8 mouse cellular contexts compared by ENCODE assay signal in the genomic region with DNA sequence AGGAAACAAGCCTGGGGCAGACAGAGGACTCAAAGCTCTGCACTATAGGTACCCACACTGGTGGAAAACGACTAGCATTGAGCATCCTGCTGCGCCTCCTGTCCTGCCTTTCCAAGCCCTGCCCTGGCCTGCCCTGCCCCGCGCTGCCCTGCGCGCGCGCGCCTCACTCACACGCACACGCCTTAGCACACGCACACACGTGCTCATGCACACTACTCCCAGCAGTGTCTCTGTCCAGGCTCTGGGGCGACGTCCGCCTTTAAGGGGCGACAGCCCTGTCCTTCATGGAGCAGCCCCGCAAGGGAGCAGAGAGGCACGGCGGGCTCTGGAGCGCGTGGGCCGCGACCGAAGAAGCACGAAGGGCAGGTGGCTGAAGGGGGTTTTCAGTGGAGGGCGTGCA. TPM values are rescaled to one million over a fixed set of nuclear protein-coding genes. Genes with fewer than 3 reads are reported as not detected.
A peak's percentile ranks its signal among the peaks of the same experiment; 100 is the strongest.
DNase-seq lines count a peak whose midpoint lies in the region; ATAC-seq and TF ChIP-seq lines count a peak whose summit lies in the region.

No protein-coding gene starts in this region.

- no peaks in the 10 kb centered on the region for H3K9me3 ChIP-seq in hindbrain, embryonic 13.5 days
- H3K9me3 ChIP-seq in midbrain, embryonic 11.5 days (ENCODE audit: control insufficient read depth, low read length) = no peaks in the 10 kb centered on the region

- H3K4me1 ChIP-seq in kidney, adult 2 months (ENCODE audit: control insufficient read depth, insufficient read depth, low read length) = no peaks in the 10 kb centered on the region
- peaks cover 65% of the 10 kb centered on the region for H3K4me1 ChIP-seq in hindbrain, embryonic 13.5 days (replicated peaks)
- H3K4me1 ChIP-seq in midbrain, embryonic 11.5 days (ENCODE audit: control insufficient read depth, insufficient read depth, low read length) = peaks cover 39% of the 10 kb centered on the region

- peak; percentile 39 for DNase-seq in kidney, adult 2 months
- no peak for DNase-seq in kidney, postnatal 14 days
- peak; percentile 59 for DNase-seq in embryo, embryonic 11 days
- DNase-seq in midbrain, embryonic 11.5 days (ENCODE audit: low spot score, missing footprints) = peak; percentile 95
- no peak for DNase-seq in gastrocnemius, adult 8-10 months (ENCODE audit: low spot score in 2 of 2)
- DNase-seq in urinary bladder, postnatal 14 days (ENCODE audit: low spot score) = no peak

- H3K36me3 ChIP-seq in kidney, adult 2 months (ENCODE audit: control insufficient read depth, insufficient read depth, low read length) = no peaks in the 10 kb centered on the region
- H3K36me3 ChIP-seq in hindbrain, embryonic 13.5 days = no peaks in the 10 kb centered on the region
- H3K36me3 ChIP-seq in midbrain, embryonic 11.5 days (ENCODE audit: control insufficient read depth, insufficient read depth, low read length) = no peaks in the 10 kb centered on the region

- no peaks in the 10 kb centered on the region; the same call in 1 of the 2 replicates for H3K27me3 ChIP-seq in kidney, adult 2 months (replicated peaks; ENCODE audit: control insufficient read depth, insufficient read depth, low read length)
- H3K27me3 ChIP-seq in hindbrain, embryonic 13.5 days = no peaks in the 10 kb centered on the region
- no peaks in the 10 kb centered on the region for H3K27me3 ChIP-seq in midbrain, embryonic 11.5 days (ENCODE audit: control insufficient read depth, insufficient read depth, low read length)

- TF ChIP-seq POLR2A in kidney, adult 2 months (IDR thresholded peaks at IDR 0.05; ENCODE audit: low read depth, low read length) = no peak

- H3K4me3 ChIP-seq in kidney, adult 2 months (ENCODE audit: insufficient read depth, low read depth, low read length) = peak overlapping the region; percentile 43
- peak overlapping the region; percentile 80 for H3K4me3 ChIP-seq in hindbrain, embryonic 13.5 days
- peak overlapping the region; percentile 100 for H3K4me3 ChIP-seq in midbrain, embryonic 11.5 days (ENCODE audit: low read depth, low read length)

- ATAC-seq in hindbrain, embryonic 13.5 days (ENCODE audit: low FRiP score) = peak; percentile 60
- peak; percentile 68 for ATAC-seq in midbrain, embryonic 11.5 days (ENCODE audit: low FRiP score)
- no peak for ATAC-seq in megakaryocyte progenitor cell, adult 5-6 weeks (replicated peaks; ENCODE audit: poor library complexity)

- 2% methylated on average over 27 of the region's 27 CpGs for WGBS in kidney, adult 2 months
- under 1% methylated on average over 27 of the region's 27 CpGs for WGBS in hindbrain, embryonic 13.5 days
- under 1% methylated on average over 26 of the region's 27 CpGs for WGBS in midbrain, embryonic 11.5 days

- H3K4me2 ChIP-seq in hindbrain, embryonic 13.5 days = peak overlapping the region; percentile 95
- peak overlapping the region; percentile 97 for H3K4me2 ChIP-seq in midbrain, embryonic 11.5 days

- H3K9ac ChIP-seq in hindbrain, embryonic 13.5 days = peak overlapping the region; percentile 89
- peak overlapping the region; percentile 93 for H3K9ac ChIP-seq in midbrain, embryonic 11.5 days (ENCODE audit: low read length)

- TF ChIP-seq CTCF in kidney, adult 2 months (conservative IDR thresholded peaks at IDR 0.05; ENCODE audit: insufficient read depth, insufficient read length, low read depth, low read length) = no peak

- H3K27ac ChIP-seq in kidney, adult 2 months (ENCODE audit: insufficient read depth, low read depth, low read length) = peak overlapping the region; percentile 65
- peak overlapping the region; percentile 99 for H3K27ac ChIP-seq in hindbrain, embryonic 13.5 days
- peak overlapping the region; percentile 93 for H3K27ac ChIP-seq in midbrain, embryonic 11.5 days (ENCODE audit: low read depth, low read length)

RNA-seq across cellular contexts. Expression of a gene that starts 11.2 kb away (rescaled TPM):
- 14.4 and 18.0 TPM in 2 replicates for polyA plus RNA-seq in kidney, adult 2 months (2012; rRNA removed)
- 17.4 and 18.2 TPM in 2 replicates for polyA plus RNA-seq in hindbrain, embryonic 13.5 days (2015; fragmentation: Nextera tagmentation; extraction: Ambion mirVana)
- polyA plus RNA-seq in midbrain, embryonic 11.5 days (2014; fragmentation: Nextera tagmentation; extraction: Ambion mirVana) = 26.3 and 27.9 TPM in 2 replicates
- not detected in 2 replicates for total RNA-seq in megakaryocyte progenitor cell, adult 5-6 weeks (2015)
- not detected in 2 replicates for total RNA-seq in megakaryocyte progenitor cell, adult 5-6 weeks (2017)
- under 1 TPM in 1 of 4 experiments, not detected in 3; 0.04 TPM for total RNA-seq in gastrocnemius, adult 8-10 months (2022)

Comparison
In these comparisons a context has a peak if more than half of its experiments do, and no peak if none do; other contexts are left out.
1. DNase-seq: peak in kidney, adult 2 months (single experiment), embryo, embryonic 11 days (single experiment) and midbrain, embryonic 11.5 days (single experiment); none in kidney, postnatal 14 days (single experiment), gastrocnemius, adult 8-10 months (0 of 2) and urinary bladder, postnatal 14 days (single experiment).
2. H3K4me3 ChIP-seq: peak in every context shown above with its lines; median percentile 100 in midbrain, embryonic 11.5 days; 80 in hindbrain, embryonic 13.5 days; 43 in kidney, adult 2 months.
3. Peak in every context shown above with its lines, with median percentiles within 50 percentile points of each other: H3K27ac ChIP-seq.